Mouse (Mus musculus) intestine, embryonic 15.5 days (tissue): ENCODE measurements around the gene Mia2. TPM values are rescaled to one million over a fixed set of nuclear protein-coding genes. Genes with fewer than 3 reads are reported as not detected.

Experiments used
- ATAC-seq: fragments of 200-750 bp; cut with Nextera tagmentation; 2 replicates; pipeline ENCODE4 v1.8.0; 2017; ENCODE audit warnings: moderate TSS enrichment, moderate library complexity
- H3K27ac ChIP-seq: fragments of 300-500 bp; sonication (generic); 2 replicates; pipeline ENCODE4 v1.5.1; 2015; ENCODE audit warnings: mild to moderate bottlenecking, inconsistent platforms
- H3K27me3 ChIP-seq: fragments of 300-500 bp; sonication (generic); replicated peaks from 2 replicates; pipeline ENCODE4 v1.6.1; 2015; ENCODE audit warnings: inconsistent platforms
- H3K36me3 ChIP-seq: fragments of 300-500 bp; sonication (generic); 2 replicates; pipeline ENCODE4 v1.6.1; 2015; ENCODE audit warnings: inconsistent platforms
- H3K4me1 ChIP-seq: fragments of 300-500 bp; sonication (generic); replicated peaks from 2 replicates; pipeline ENCODE4 v1.6.1; 2015; ENCODE audit warnings: inconsistent platforms
- H3K4me2 ChIP-seq: fragments of 300-500 bp; sonication (generic); replicated peaks from 2 replicates; pipeline ENCODE4 v1.6.1; 2015; ENCODE audit warnings: mild to moderate bottlenecking, inconsistent platforms
- H3K4me3 ChIP-seq: fragments of 300-500 bp; sonication (generic); replicated peaks from 2 replicates; pipeline ENCODE4 v1.5.1; 2015; ENCODE audit warnings: inconsistent platforms
- H3K9ac ChIP-seq: fragments of 300-500 bp; sonication (generic); 2 replicates; pipeline ENCODE4 v1.6.1; 2015; ENCODE audit warnings: inconsistent platforms
- H3K9me3 ChIP-seq: fragments of 300-500 bp; sonication (generic); 2 replicates; pipeline ENCODE4 v1.6.1; 2016; ENCODE audit warnings: inconsistent platforms
- WGBS: fragments of 180-500 bp; shearing (Covaris S2); methylation state at CpG from one replicate; pipeline ENCODE4 v1.1.7; 2015; 5-methylcytosine and 5-hydroxymethylcytosine counted together
- polyA plus RNA-seq: library from polyadenylated mRNA; unstranded; fragments of >200 nt; fragmentation: Nextera tagmentation; extraction: Ambion mirVana; gene quantifications from 2 replicates; pipeline ENCODE4 v1.2.1, GENCODE M21; 2015

Mia2 gene
- polyA plus RNA-seq, 1 experiment from 2014 or later = 102 TPM

DNA sequence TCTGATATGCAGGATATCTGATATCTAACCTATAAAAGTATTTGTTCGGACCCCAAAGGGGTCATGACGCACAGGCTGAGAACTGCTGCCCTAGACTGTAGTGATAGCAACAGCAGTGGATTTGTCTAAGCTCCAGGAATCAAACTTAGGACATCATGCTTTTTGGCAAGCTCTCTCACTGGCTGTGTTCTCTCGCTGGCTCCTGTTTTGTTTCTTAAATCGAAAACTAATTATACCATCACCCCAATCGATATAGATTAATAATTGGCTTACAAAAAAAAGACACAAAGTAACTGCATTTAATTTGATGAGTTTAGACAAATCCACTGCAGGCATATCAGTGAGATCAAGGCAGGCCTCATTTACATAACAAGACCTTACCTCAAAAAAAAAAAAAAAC is 10.9 kb downstream of the Mia2 start:
- Histone ChIP-seq H3K9me3 (no peaks in the 10 kb centered on the region), H3K27me3 (no peaks in the 10 kb centered on the region), H3K9ac (no peak overlapping the region), H3K36me3 (no peaks in the 10 kb centered on the region), H3K27ac (no peak overlapping the region), H3K4me1 (0 out of 2 replicates have a peak, but pooled peaks cover 3% of the 10 kb centered on the region), H3K4me2 (no peak overlapping the region), H3K4me3 (no peak overlapping the region)
- no peak for ATAC-seq
- WGBS = 85% methylated on average over 5 of the region's 5 CpGs

DNA sequence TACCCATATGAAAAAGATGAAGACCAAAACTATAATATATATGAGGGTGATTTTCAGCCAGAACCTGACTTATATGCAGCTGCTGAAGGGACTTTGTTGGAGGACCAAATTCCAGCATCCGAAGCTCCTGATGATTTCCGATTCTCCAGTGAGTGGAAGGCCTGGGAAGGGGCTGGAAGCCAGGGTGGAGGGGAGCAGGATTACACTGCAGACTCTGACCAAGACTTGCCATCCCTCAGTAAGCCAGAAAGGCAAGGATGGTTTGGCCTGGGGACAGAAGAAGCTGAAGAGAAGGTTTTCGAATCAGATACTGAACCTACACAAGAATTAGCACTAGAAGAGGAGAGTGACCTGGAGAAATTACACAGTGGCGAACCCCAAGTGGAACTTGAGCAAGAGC is 12.3 kb downstream of the Mia2 start:
- H3K9ac ChIP-seq = no peak overlapping the region
- no peaks in the 10 kb centered on the region for H3K27me3 ChIP-seq
- no peaks in the 10 kb centered on the region for H3K36me3 ChIP-seq
- ATAC-seq = no peak
- WGBS = 85% methylated on average over 4 of the region's 4 CpGs
- H3K4me1 ChIP-seq = 0 out of 2 replicates have a peak, but pooled peaks cover 3% of the 10 kb centered on the region
- H3K4me3 ChIP-seq = no peak overlapping the region
- H3K9me3 ChIP-seq = no peaks in the 10 kb centered on the region
- no peak overlapping the region for H3K4me2 ChIP-seq
- H3K27ac ChIP-seq = no peak overlapping the region

GRCm38 (mm10) chr12:59117184-59117583 is 21.6 kb downstream of the Mia2 start:
- no peaks in the 10 kb centered on the region for H3K4me1 ChIP-seq
- no peaks in the 10 kb centered on the region for H3K27me3 ChIP-seq
- WGBS = 75% methylated on average over 3 of the region's 3 CpGs
- no peak overlapping the region for H3K4me2 ChIP-seq
- H3K36me3 ChIP-seq = no peaks in the 10 kb centered on the region
- ATAC-seq = no peak
- no peak overlapping the region for H3K9ac ChIP-seq
- H3K4me3 ChIP-seq = no peak overlapping the region
- H3K9me3 ChIP-seq = no peaks in the 10 kb centered on the region
- H3K27ac ChIP-seq = no peak overlapping the region

DNA sequence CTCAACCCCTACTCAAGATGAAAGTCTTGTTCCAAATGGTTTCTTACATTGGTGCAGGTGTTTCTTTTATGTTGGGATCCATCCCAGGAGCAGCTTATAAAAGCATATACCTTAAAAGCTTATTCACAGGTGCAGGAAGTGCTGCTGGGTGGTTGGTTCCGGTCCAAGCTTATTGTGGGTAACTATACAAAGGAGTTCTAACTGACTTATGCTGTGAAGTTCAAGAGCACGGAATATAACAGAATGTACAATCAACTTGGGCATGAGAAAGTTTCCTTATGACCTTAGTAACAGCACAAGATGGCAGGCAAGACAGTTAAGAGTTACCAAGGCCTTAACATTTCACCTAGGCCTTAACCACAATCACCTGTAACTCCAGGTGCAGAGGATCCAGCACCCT is 29.8 kb downstream of the Mia2 start:
- Histone ChIP-seq H3K4me1 (peaks cover 6% of the 10 kb centered on the region; the same call in 1 of the 2 replicates), H3K27me3 (no peaks in the 10 kb centered on the region), H3K27ac (no peak overlapping the region), H3K9ac (no peak overlapping the region), H3K36me3 (no peaks in the 10 kb centered on the region), H3K9me3 (no peaks in the 10 kb centered on the region), H3K4me2 (no peak overlapping the region), H3K4me3 (no peak overlapping the region)
- WGBS = 84% methylated on average over 2 of the region's 2 CpGs
- no peak for ATAC-seq

DNA sequence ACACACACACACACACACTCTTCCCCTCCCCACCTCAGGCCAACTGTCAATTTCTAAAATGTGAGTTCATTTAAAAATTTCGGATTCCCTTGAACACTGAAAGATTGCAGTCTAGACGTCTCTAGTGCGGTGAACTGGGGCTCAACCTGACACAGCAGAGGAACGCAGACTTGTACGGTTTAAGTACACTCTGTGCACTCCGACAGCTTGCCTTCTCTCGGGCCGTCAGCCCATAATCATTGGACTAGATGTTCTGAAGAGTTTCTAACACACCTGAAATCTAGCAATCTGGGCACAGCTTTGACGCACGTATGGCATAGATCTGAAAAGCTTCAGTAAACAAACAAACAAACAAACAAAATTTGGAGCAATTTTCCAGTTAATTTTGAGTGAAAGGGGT is 32.9 kb downstream of the Mia2 start:
- WGBS = 77% methylated on average over 10 of the region's 10 CpGs
- H3K27ac ChIP-seq = no peak overlapping the region
- no peak overlapping the region for H3K4me2 ChIP-seq
- no peak overlapping the region for H3K9ac ChIP-seq
- no peaks in the 10 kb centered on the region for H3K27me3 ChIP-seq
- H3K4me1 ChIP-seq = peaks cover 16% of the 10 kb centered on the region
- no peak overlapping the region for H3K4me3 ChIP-seq
- ATAC-seq = no peak
- no peaks in the 10 kb centered on the region for H3K36me3 ChIP-seq
- H3K9me3 ChIP-seq = no peaks in the 10 kb centered on the region

- peak overlapping the region; percentile 83 for H3K4me2 ChIP-seq
- H3K9ac ChIP-seq = no peak overlapping the region
- H3K27me3 ChIP-seq = no peaks in the 10 kb centered on the region
- peaks cover 19% of the 10 kb centered on the region for H3K4me1 ChIP-seq
- no peak overlapping the region for H3K4me3 ChIP-seq
- 0 out of 2 replicates have a peak overlapping the region, but pooled peaks have one; percentile 22 for H3K27ac ChIP-seq
- 35% methylated on average over 7 of the region's 7 CpGs for WGBS
- H3K9me3 ChIP-seq = no peaks in the 10 kb centered on the region
- ATAC-seq = peak; percentile 26; the same call in 1 of the 2 replicates
- H3K36me3 ChIP-seq = no peaks in the 10 kb centered on the region
Measured at GRCm38 (mm10) chr12:59129038-59129437, 33.4 kb downstream of the Mia2 start.

DNA sequence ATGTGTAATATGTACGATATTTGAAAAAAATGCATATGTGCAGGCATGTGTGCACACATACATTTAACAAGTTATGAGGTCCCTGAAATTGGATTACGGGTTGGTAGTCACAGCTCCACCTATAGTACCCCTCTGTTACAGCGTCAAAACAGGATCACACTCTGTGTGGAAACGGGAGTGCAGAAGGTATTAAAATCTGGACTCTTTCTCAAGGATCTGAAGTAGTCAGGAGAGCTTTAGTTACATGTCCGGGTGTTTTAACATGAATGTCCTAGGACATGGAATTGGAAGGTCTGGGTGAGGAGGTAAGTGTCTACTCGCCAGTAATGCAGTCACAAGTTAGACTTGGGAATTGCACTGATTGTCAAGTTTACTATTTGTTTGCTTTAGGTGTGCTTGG is 34.0 kb downstream of the Mia2 start:
- Histone ChIP-seq H3K36me3 (no peaks in the 10 kb centered on the region), H3K27me3 (no peaks in the 10 kb centered on the region), H3K4me1 (peaks cover 19% of the 10 kb centered on the region), H3K4me2 (peak overlapping the region; percentile 83), H3K9ac (peak overlapping the region; percentile 36; the same call in 1 of the 2 replicates), H3K9me3 (no peaks in the 10 kb centered on the region), H3K4me3 (peak overlapping the region; percentile 95), H3K27ac (peak overlapping the region; percentile 72)
- ATAC-seq = peak; percentile 37
- WGBS = 6% methylated on average over 6 of the region's 6 CpGs

GRCm38 (mm10) chr12:59130249-59130648 is 34.6 kb downstream of the Mia2 start:
- WGBS = 5% methylated on average over 3 of the region's 3 CpGs
- H3K9ac ChIP-seq = peak overlapping the region; percentile 95; the same call in 1 of the 2 replicates
- peak; percentile 37 for ATAC-seq
- no peaks in the 10 kb centered on the region for H3K27me3 ChIP-seq
- peaks cover 19% of the 10 kb centered on the region for H3K4me1 ChIP-seq
- peak overlapping the region; percentile 98 for H3K27ac ChIP-seq
- peak overlapping the region; percentile 95 for H3K4me3 ChIP-seq
- no peaks in the 10 kb centered on the region for H3K36me3 ChIP-seq
- H3K9me3 ChIP-seq = no peaks in the 10 kb centered on the region
- H3K4me2 ChIP-seq = peak overlapping the region; percentile 83

DNA sequence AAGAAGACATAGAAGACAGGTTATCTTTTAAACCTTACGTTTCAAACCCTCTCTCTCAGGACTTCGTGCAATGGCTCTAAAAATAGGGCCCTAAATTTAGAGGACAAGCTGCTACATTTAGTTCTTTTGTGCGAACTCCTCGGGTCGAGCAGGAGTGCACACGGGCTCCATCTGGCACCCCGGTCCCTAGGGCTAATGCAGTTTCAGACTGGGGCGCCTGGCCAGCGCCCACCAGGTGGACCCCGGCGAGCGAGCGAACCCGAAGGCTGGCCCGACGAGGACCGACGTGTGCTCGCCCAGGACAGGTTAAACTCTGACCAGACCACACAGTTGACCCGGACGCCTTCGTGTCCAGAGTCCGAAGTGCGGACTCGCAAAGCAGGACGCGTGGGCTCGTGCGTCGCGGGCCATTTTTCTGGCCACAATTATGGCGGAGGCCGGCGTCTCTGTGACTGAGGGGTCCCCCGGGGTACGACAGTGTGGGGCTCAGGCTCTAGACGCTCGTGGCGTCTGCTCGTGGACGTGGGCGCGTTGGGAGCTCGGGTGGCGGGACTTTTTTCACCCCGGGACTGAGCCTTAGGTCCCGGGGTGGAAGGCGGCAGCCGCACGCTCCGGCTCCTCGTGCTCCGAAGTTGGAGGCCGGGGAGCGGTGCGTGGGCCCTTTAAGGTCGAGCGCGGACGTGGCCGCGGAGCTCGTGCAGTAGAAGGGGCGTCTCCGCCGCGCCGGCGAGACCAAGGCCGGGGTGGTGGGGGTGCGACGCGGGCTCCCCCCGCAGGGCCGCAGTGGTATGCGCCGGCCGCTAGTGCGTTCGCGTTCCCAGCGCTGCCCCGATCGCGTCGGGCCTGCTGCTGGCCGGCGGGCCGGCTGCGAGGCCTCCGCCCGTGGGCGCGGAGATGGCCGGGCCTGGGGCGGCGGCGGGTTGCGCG is 35.3 kb downstream of the Mia2 start:
- H3K4me1 ChIP-seq = peaks cover 19% of the 10 kb centered on the region
- H3K9ac ChIP-seq = peak overlapping the region; percentile 95
- H3K4me2 ChIP-seq = peak overlapping the region; percentile 83
- H3K9me3 ChIP-seq = no peaks in the 10 kb centered on the region
- peak overlapping the region; percentile 98 for H3K27ac ChIP-seq
- no peaks in the 10 kb centered on the region for H3K36me3 ChIP-seq
- WGBS = 0% methylated on average over 100 of the region's 100 CpGs
- ATAC-seq = peak; percentile 95
- H3K27me3 ChIP-seq = no peaks in the 10 kb centered on the region
- peak overlapping the region; percentile 95 for H3K4me3 ChIP-seq

- ATAC-seq = no peak
- Histone ChIP-seq H3K4me2 (peak overlapping the region; percentile 83), H3K4me1 (peaks cover 19% of the 10 kb centered on the region), H3K9ac (peak overlapping the region; percentile 95), H3K9me3 (no peaks in the 10 kb centered on the region), H3K27ac (peak overlapping the region; percentile 98), H3K4me3 (peak overlapping the region; percentile 95), H3K36me3 (no peaks in the 10 kb centered on the region), H3K27me3 (no peaks in the 10 kb centered on the region)
- 0% methylated on average over 29 of the region's 30 CpGs for WGBS
Measured at GRCm38 (mm10) chr12:59131578-59131946, 36.0 kb downstream of the Mia2 start.

DNA sequence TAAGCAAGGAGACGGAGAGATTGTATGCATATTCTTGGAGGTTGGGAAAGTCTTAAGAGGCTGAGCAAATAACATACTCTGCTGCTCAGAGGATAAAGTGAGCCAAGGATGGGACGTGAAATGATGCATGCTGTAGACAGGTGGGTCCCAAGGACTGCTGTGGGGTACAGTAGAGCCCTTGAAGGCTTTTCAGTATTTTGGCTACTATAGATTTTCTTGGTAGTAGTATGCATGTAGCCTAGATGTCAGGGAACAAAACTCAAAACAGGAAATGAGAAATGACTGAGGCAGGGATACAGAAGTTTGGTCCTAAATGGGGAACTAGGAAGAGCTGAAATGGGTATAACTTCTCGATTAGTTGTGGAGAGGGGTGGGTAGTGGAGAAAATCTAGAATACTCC is 36.9 kb downstream of the Mia2 start:
- WGBS = 39% methylated on average over 3 of the region's 3 CpGs
- ATAC-seq = no peak
- Histone ChIP-seq H3K4me2 (peak overlapping the region; percentile 83), H3K27ac (no peak overlapping the region), H3K4me3 (peak overlapping the region; percentile 95), H3K9ac (peak overlapping the region; percentile 15; the same call in 1 of the 2 replicates), H3K36me3 (no peaks in the 10 kb centered on the region), H3K27me3 (no peaks in the 10 kb centered on the region), H3K4me1 (peaks cover 19% of the 10 kb centered on the region), H3K9me3 (no peaks in the 10 kb centered on the region)

GRCm38 (mm10) chr12:59132940-59133339 is 37.3 kb downstream of the Mia2 start:
- H3K27me3 ChIP-seq = no peaks in the 10 kb centered on the region
- H3K4me2 ChIP-seq = peak overlapping the region; percentile 83
- WGBS = 71% methylated on average over 7 of the region's 7 CpGs
- peaks cover 3% of the 10 kb centered on the region; the same call in 1 of the 2 replicates for H3K36me3 ChIP-seq
- H3K9me3 ChIP-seq = no peaks in the 10 kb centered on the region
- no peak overlapping the region; the same call in 1 of the 2 replicates for H3K4me3 ChIP-seq
- H3K27ac ChIP-seq = no peak overlapping the region
- peaks cover 19% of the 10 kb centered on the region for H3K4me1 ChIP-seq
- no peak for ATAC-seq
- H3K9ac ChIP-seq = no peak overlapping the region
